Mouse (Mus musculus): ENCODE data around the gene Cdkal1. TPM values are rescaled to one million over a fixed set of nuclear protein-coding genes. Genes with fewer than 3 reads are reported as not detected.

Gene Cdkal1
- polyA plus RNA-seq, 1 experiment = 4.4 TPM

GRCm38 (mm10) chr13:29663908-29664307 is 191.6 kb downstream of the Cdkal1 start:
- Histone ChIP-seq H3K36me3 (ENCODE audit: control insufficient read depth, insufficient read depth, low read length) (no peaks in the 10 kb centered on the region), H3K27me3 (replicated peaks; ENCODE audit: control insufficient read depth, insufficient read depth, low read length) (no peaks in the 10 kb centered on the region), H3K27ac (ENCODE audit: insufficient read depth, low read depth, low read length) (no peak overlapping the region), H3K4me1 (ENCODE audit: control insufficient read depth, insufficient read depth, low read length) (no peaks in the 10 kb centered on the region), H3K4me3 (ENCODE audit: insufficient read depth, low read depth, low read length) (no peak overlapping the region)
- 70% methylated on average over 3 of the region's 3 CpGs for WGBS
- no peak for DNase-seq
- TF ChIP-seq CTCF (conservative IDR thresholded peaks at IDR 0.05; ENCODE audit: insufficient read depth, insufficient read length, low read depth, low read length) (no peak), POLR2A (IDR thresholded peaks at IDR 0.05; ENCODE audit: low read depth, low read length) (no peak)

- Histone ChIP-seq H3K27me3 (replicated peaks; ENCODE audit: control insufficient read depth, insufficient read depth, low read length) (no peaks in the 10 kb centered on the region), H3K4me1 (ENCODE audit: control insufficient read depth, insufficient read depth, low read length) (peaks cover 11% of the 10 kb centered on the region), H3K36me3 (ENCODE audit: control insufficient read depth, insufficient read depth, low read length) (no peaks in the 10 kb centered on the region), H3K4me3 (ENCODE audit: insufficient read depth, low read depth, low read length) (no peak overlapping the region), H3K27ac (ENCODE audit: insufficient read depth, low read depth, low read length) (no peak overlapping the region)
- no peak for DNase-seq
- 91% methylated on average over 11 of the region's 11 CpGs for WGBS
- TF ChIP-seq POLR2A (IDR thresholded peaks at IDR 0.05; ENCODE audit: low read depth, low read length) (no peak), CTCF (conservative IDR thresholded peaks at IDR 0.05; ENCODE audit: insufficient read depth, insufficient read length, low read depth, low read length) (no peak)
Measured at GRCm38 (mm10) chr13:29655841-29656365, 199.6 kb downstream of the Cdkal1 start.

GRCm38 (mm10) chr13:29653407-29653806 is 202.1 kb downstream of the Cdkal1 start:
- H3K27me3 ChIP-seq (replicated peaks; ENCODE audit: control insufficient read depth, insufficient read depth, low read length) = no peaks in the 10 kb centered on the region
- no peak overlapping the region for H3K4me3 ChIP-seq (ENCODE audit: insufficient read depth, low read depth, low read length)
- peak; percentile 79 for DNase-seq
- peak overlapping the region; percentile 34; the same call in 1 of the 2 replicates for H3K27ac ChIP-seq (ENCODE audit: insufficient read depth, low read depth, low read length)
- H3K4me1 ChIP-seq (ENCODE audit: control insufficient read depth, insufficient read depth, low read length) = peaks cover 14% of the 10 kb centered on the region
- WGBS = 35% methylated on average over 4 of the region's 4 CpGs
- TF ChIP-seq POLR2A (IDR thresholded peaks at IDR 0.05; ENCODE audit: low read depth, low read length) (no peak), CTCF (conservative IDR thresholded peaks at IDR 0.05; ENCODE audit: insufficient read depth, insufficient read length, low read depth, low read length) (no peak)
- H3K36me3 ChIP-seq (ENCODE audit: control insufficient read depth, insufficient read depth, low read length) = no peaks in the 10 kb centered on the region

- TF ChIP-seq POLR2A (IDR thresholded peaks at IDR 0.05; ENCODE audit: low read depth, low read length) (no peak), CTCF (conservative IDR thresholded peaks at IDR 0.05; ENCODE audit: insufficient read depth, insufficient read length, low read depth, low read length) (no peak)
- WGBS = 76% methylated on average over 6 of the region's 6 CpGs
- H3K4me1 ChIP-seq (ENCODE audit: control insufficient read depth, insufficient read depth, low read length) = peaks cover 14% of the 10 kb centered on the region
- H3K4me3 ChIP-seq (ENCODE audit: insufficient read depth, low read depth, low read length) = no peak overlapping the region
- H3K27ac ChIP-seq (ENCODE audit: insufficient read depth, low read depth, low read length) = no peak overlapping the region
- no peaks in the 10 kb centered on the region for H3K27me3 ChIP-seq (replicated peaks; ENCODE audit: control insufficient read depth, insufficient read depth, low read length)
- no peaks in the 10 kb centered on the region for H3K36me3 ChIP-seq (ENCODE audit: control insufficient read depth, insufficient read depth, low read length)
- no peak for DNase-seq
Measured at GRCm38 (mm10) chr13:29652791-29653190, 202.7 kb downstream of the Cdkal1 start.

GRCm38 (mm10) chr13:29650576-29651236 is 204.8 kb downstream of the Cdkal1 start:
- Histone ChIP-seq H3K4me3 (ENCODE audit: insufficient read depth, low read depth, low read length) (no peak overlapping the region), H3K36me3 (ENCODE audit: control insufficient read depth, insufficient read depth, low read length) (no peaks in the 10 kb centered on the region), H3K4me1 (ENCODE audit: control insufficient read depth, insufficient read depth, low read length) (peaks cover 14% of the 10 kb centered on the region), H3K27me3 (replicated peaks; ENCODE audit: control insufficient read depth, insufficient read depth, low read length) (no peaks in the 10 kb centered on the region), H3K27ac (ENCODE audit: insufficient read depth, low read depth, low read length) (no peak overlapping the region)
- 84% methylated on average over 6 of the region's 6 CpGs for WGBS
- TF ChIP-seq CTCF (conservative IDR thresholded peaks at IDR 0.05; ENCODE audit: insufficient read depth, insufficient read length, low read depth, low read length) (no peak), POLR2A (IDR thresholded peaks at IDR 0.05; ENCODE audit: low read depth, low read length) (no peak)
- no peak for DNase-seq

GRCm38 (mm10) chr13:29649593-29649992 is 205.9 kb downstream of the Cdkal1 start:
- Histone ChIP-seq H3K4me1 (ENCODE audit: control insufficient read depth, insufficient read depth, low read length) (peaks cover 14% of the 10 kb centered on the region), H3K4me3 (ENCODE audit: insufficient read depth, low read depth, low read length) (no peak overlapping the region), H3K27ac (ENCODE audit: insufficient read depth, low read depth, low read length) (no peak overlapping the region), H3K36me3 (ENCODE audit: control insufficient read depth, insufficient read depth, low read length) (no peaks in the 10 kb centered on the region), H3K27me3 (replicated peaks; ENCODE audit: control insufficient read depth, insufficient read depth, low read length) (no peaks in the 10 kb centered on the region)
- no peak for TF ChIP-seq POLR2A (IDR thresholded peaks at IDR 0.05; ENCODE audit: low read depth, low read length)
- no peak for TF ChIP-seq CTCF (conservative IDR thresholded peaks at IDR 0.05; ENCODE audit: insufficient read depth, insufficient read length, low read depth, low read length)
- no peak for DNase-seq
- 54% methylated on average over 2 of the region's 2 CpGs for WGBS

- no peak for TF ChIP-seq POLR2A (IDR thresholded peaks at IDR 0.05; ENCODE audit: low read depth, low read length)
- TF ChIP-seq CTCF (conservative IDR thresholded peaks at IDR 0.05; ENCODE audit: insufficient read depth, insufficient read length, low read depth, low read length) = no peak
- H3K27ac ChIP-seq (ENCODE audit: insufficient read depth, low read depth, low read length) = no peak overlapping the region
- H3K4me1 ChIP-seq (ENCODE audit: control insufficient read depth, insufficient read depth, low read length) = peaks cover 7% of the 10 kb centered on the region; the same call in 1 of the 2 replicates
- H3K4me3 ChIP-seq (ENCODE audit: insufficient read depth, low read depth, low read length) = no peak overlapping the region
- H3K36me3 ChIP-seq (ENCODE audit: control insufficient read depth, insufficient read depth, low read length) = no peaks in the 10 kb centered on the region
- H3K27me3 ChIP-seq (replicated peaks; ENCODE audit: control insufficient read depth, insufficient read depth, low read length) = no peaks in the 10 kb centered on the region
- DNase-seq = no peak
- WGBS = 82% methylated on average over 2 of the region's 2 CpGs
Measured at GRCm38 (mm10) chr13:29642226-29642625, 213.2 kb downstream of the Cdkal1 start.
